Mouse (Mus musculus) forebrain, embryonic 10.5 days (tissue): ENCODE measurements around the gene Dip2b. TPM values are rescaled to one million over a fixed set of nuclear protein-coding genes. Genes with fewer than 3 reads are reported as not detected.

Source experiments
- DNase-seq: peaks from one replicate; pipeline ENCODE4 v3.0.0-alpha.2; 2017; ENCODE audit warnings: low spot score; ENCODE audit errors: extremely low spot score
- H3K27ac ChIP-seq: fragments of 300-500 bp; sonication (generic); 2 replicates; pipeline ENCODE4 v1.5.1; 2016; ENCODE audit warnings: mild to moderate bottlenecking
- H3K27me3 ChIP-seq: fragments of 300-500 bp; sonication (generic); 2 replicates; pipeline ENCODE4 v1.6.1; 2016; ENCODE audit warnings: mild to moderate bottlenecking; ENCODE audit not compliant: poor library complexity, severe bottlenecking
- H3K36me3 ChIP-seq: fragments of 300-500 bp; sonication (generic); replicated peaks from 2 replicates; pipeline ENCODE4 v1.6.1; 2016; ENCODE audit warnings: mild to moderate bottlenecking, moderate library complexity
- H3K4me1 ChIP-seq: fragments of 300-500 bp; sonication (generic); 2 replicates; pipeline ENCODE4 v1.6.1; 2016
- H3K4me3 ChIP-seq: fragments of 300-500 bp; sonication (generic); 2 replicates; pipeline ENCODE4 v1.5.1; 2016; ENCODE audit warnings: mild to moderate bottlenecking, moderate library complexity
- H3K9me3 ChIP-seq: fragments of 300-500 bp; sonication (generic); 2 replicates; pipeline ENCODE4 v1.6.1; 2016; ENCODE audit warnings: mild to moderate bottlenecking, moderate library complexity
- WGBS: fragments of 180-500 bp; shearing (Covaris S2); methylation state at CpG from one replicate; pipeline ENCODE4 v1.1.7; 2016; 5-methylcytosine and 5-hydroxymethylcytosine counted together
- polyA plus RNA-seq: library from polyadenylated mRNA; unstranded; fragments of >200 nt; fragmentation: Nextera tagmentation; extraction: Ambion mirVana; gene quantifications from 2 replicates; pipeline ENCODE4 v1.2.1, GENCODE M21; 2016

Dip2b gene
- polyA plus RNA-seq, 1 experiment from 2014 or later, result 17.4 TPM

DNA sequence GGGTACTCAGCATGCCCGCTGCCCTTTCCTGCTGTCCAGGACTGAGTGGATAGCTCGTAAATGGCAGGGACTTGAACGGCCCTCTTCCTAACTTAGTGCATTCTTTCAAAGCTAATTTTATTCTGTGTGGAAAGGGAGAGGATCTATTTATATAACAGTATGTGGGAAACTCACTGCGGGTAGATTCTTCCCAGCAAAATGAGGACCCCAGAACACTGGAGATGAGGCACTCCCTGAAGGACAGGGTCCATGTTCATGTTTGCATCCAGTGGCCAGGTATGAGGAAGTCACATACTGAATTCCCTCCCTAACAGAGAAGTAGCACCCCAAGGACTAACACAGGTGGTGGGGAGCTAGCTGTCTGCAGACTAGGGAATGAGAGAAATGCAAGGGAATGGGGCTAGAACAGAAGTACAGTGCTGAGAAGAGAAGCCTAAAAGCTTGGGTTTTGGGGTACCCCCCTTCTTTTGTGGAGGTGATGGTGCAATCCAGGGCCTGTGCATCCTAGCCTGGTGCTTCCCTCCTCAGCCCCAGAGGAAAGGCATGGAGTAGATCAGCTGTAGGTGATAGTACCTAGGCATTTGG, 164.1 kb downstream of the Dip2b start:
- peaks cover 93% of the 10 kb centered on the region for H3K36me3 ChIP-seq

DNA sequence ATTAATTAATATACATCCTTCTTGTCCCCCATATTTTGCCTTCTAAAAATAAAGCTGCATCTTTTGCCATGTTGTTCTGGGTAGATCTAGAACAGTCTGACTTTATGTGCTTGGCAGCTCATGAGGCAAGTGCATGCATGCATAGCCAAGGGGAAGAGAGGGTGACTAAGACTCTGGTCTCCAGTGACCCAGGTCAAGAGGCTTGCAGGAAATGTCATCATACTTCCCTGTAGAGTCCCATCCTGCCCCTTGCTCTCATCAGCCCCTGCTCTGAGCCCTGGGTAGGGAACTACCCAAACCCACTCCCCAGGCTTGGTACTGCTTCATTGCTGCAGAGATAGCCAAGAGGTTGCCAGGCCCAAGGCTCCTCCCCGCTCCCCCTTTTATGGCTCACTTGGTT, 166.1 kb downstream of the Dip2b start:
- Histone ChIP-seq H3K27me3 (no peaks in the 10 kb centered on the region), H3K4me3 (no peak overlapping the region), H3K36me3 (peaks cover 91% of the 10 kb centered on the region), H3K27ac (no peak overlapping the region), H3K4me1 (no peaks in the 10 kb centered on the region), H3K9me3 (no peaks in the 10 kb centered on the region)
- DNase-seq, result no peak
- WGBS, result 97% methylated on average over 1 of the region's 1 CpGs

More for the DNA sequence above, 164.1 kb downstream of the Dip2b start:
- 89% methylated on average over 4 of the region's 4 CpGs for WGBS
- DNase-seq, result no peak
- H3K4me3 ChIP-seq, result no peak overlapping the region
- H3K9me3 ChIP-seq, result no peaks in the 10 kb centered on the region
- H3K27ac ChIP-seq, result no peak overlapping the region
- H3K4me1 ChIP-seq, result no peaks in the 10 kb centered on the region
- H3K27me3 ChIP-seq, result no peaks in the 10 kb centered on the region

GRCm38 (mm10) chr15:100210013-100210412, 171.5 kb downstream of the Dip2b start:
- 95% methylated on average over 3 of the region's 3 CpGs for WGBS
- Histone ChIP-seq H3K4me1 (no peaks in the 10 kb centered on the region), H3K27me3 (no peaks in the 10 kb centered on the region), H3K36me3 (peaks cover 97% of the 10 kb centered on the region), H3K4me3 (no peak overlapping the region), H3K27ac (no peak overlapping the region), H3K9me3 (no peaks in the 10 kb centered on the region)
- DNase-seq, result no peak

GRCm38 (mm10) chr15:100213339-100213738, 174.9 kb downstream of the Dip2b start:
- 88% methylated on average over 2 of the region's 2 CpGs for WGBS
- DNase-seq, result no peak
- Histone ChIP-seq H3K4me3 (no peak overlapping the region), H3K27ac (no peak overlapping the region), H3K4me1 (no peaks in the 10 kb centered on the region), H3K27me3 (no peaks in the 10 kb centered on the region), H3K9me3 (no peaks in the 10 kb centered on the region), H3K36me3 (peaks cover 92% of the 10 kb centered on the region)

DNA sequence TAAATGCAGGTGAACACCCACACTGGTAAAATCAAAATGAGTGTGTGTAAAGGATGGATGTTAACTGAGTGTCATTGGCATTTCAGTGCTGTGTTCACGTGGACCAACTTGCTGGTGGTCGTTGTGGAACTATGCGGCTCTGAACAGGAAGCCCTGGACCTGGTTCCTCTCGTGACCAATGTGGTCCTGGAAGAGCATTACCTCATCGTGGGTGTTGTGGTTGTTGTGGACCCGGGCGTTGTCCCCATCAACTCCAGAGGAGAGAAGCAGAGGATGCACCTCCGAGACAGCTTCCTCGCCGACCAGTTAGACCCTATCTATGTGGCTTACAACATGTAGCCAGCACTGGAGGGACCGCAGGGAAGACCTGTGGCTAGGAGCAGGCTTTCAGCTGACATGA, 176.6 kb downstream of the Dip2b start:
- peaks cover 80% of the 10 kb centered on the region for H3K36me3 ChIP-seq
- no peak overlapping the region for H3K27ac ChIP-seq
- no peaks in the 10 kb centered on the region for H3K27me3 ChIP-seq
- DNase-seq, result no peak
- H3K9me3 ChIP-seq, result no peaks in the 10 kb centered on the region
- H3K4me3 ChIP-seq, result no peak overlapping the region
- 94% methylated on average over 11 of the region's 11 CpGs for WGBS
- H3K4me1 ChIP-seq, result no peaks in the 10 kb centered on the region

- H3K9me3 ChIP-seq, result no peaks in the 10 kb centered on the region
- H3K4me3 ChIP-seq, result no peak overlapping the region
- peaks cover 69% of the 10 kb centered on the region for H3K36me3 ChIP-seq
- no peak for DNase-seq
- no peak overlapping the region for H3K27ac ChIP-seq
- H3K4me1 ChIP-seq, result no peaks in the 10 kb centered on the region
- no peaks in the 10 kb centered on the region for H3K27me3 ChIP-seq
- 94% methylated on average over 9 of the region's 9 CpGs for WGBS
Measured at GRCm38 (mm10) chr15:100216173-100216572, 177.7 kb downstream of the Dip2b start.

GRCm38 (mm10) chr15:100218018-100218417, 179.6 kb downstream of the Dip2b start:
- H3K27me3 ChIP-seq, result no peaks in the 10 kb centered on the region
- DNase-seq, result no peak
- H3K4me3 ChIP-seq, result no peak overlapping the region
- peaks cover 56% of the 10 kb centered on the region for H3K36me3 ChIP-seq
- H3K27ac ChIP-seq, result no peak overlapping the region
- peaks cover 12% of the 10 kb centered on the region for H3K9me3 ChIP-seq
- 93% methylated on average over 3 of the region's 3 CpGs for WGBS
- no peaks in the 10 kb centered on the region for H3K4me1 ChIP-seq

- DNase-seq, result no peak
- WGBS, result 87% methylated on average over 1 of the region's 1 CpGs
Measured at GRCm38 (mm10) chr15:100219396-100219795, 180.9 kb downstream of the Dip2b start.

GRCm38 (mm10) chr15:100220916-100221315, 182.5 kb downstream of the Dip2b start:
- no peak overlapping the region for H3K27ac ChIP-seq
- no peak overlapping the region for H3K4me3 ChIP-seq
- H3K9me3 ChIP-seq, result peaks cover 22% of the 10 kb centered on the region
- no peaks in the 10 kb centered on the region for H3K4me1 ChIP-seq
- 95% methylated on average over 7 of the region's 7 CpGs for WGBS
- no peak for DNase-seq
- no peaks in the 10 kb centered on the region for H3K27me3 ChIP-seq
- H3K36me3 ChIP-seq, result peaks cover 57% of the 10 kb centered on the region

More at GRCm38 (mm10) chr15:100219396-100219795, 180.9 kb downstream of the Dip2b start:
- Histone ChIP-seq H3K9me3 (peaks cover 22% of the 10 kb centered on the region), H3K36me3 (peaks cover 57% of the 10 kb centered on the region), H3K4me1 (no peaks in the 10 kb centered on the region), H3K4me3 (no peak overlapping the region), H3K27ac (no peak overlapping the region), H3K27me3 (no peaks in the 10 kb centered on the region)

GRCm38 (mm10) chr15:100225381-100225780, 186.9 kb downstream of the Dip2b start:
- no peak for DNase-seq
- WGBS, result 98% methylated on average over 4 of the region's 4 CpGs
- Histone ChIP-seq H3K4me3 (no peak overlapping the region), H3K36me3 (peaks cover 35% of the 10 kb centered on the region), H3K4me1 (peaks cover 23% of the 10 kb centered on the region), H3K27me3 (no peaks in the 10 kb centered on the region), H3K27ac (no peak overlapping the region), H3K9me3 (peaks cover 22% of the 10 kb centered on the region)

DNA sequence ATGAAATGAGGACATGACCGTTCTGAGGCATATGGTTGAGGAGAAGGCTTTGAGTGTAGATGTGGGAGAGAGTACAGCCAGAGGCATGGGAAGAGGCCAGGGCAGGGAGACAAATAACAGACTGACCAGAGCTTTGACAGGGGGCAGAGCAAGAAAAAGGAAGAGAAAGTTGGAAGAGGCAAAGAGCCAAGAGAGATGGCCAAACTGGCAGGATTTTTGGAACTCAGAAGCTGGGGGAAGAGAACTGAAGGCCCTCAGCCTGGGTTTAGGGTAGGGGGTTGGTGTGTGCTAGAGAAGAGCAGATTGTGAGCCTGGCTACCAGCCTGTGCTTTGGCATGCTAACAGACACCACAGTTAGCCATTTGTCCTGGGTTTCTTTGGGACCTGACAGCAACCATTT, 187.4 kb downstream of the Dip2b start:
- no peak overlapping the region for H3K27ac ChIP-seq
- H3K27me3 ChIP-seq, result no peaks in the 10 kb centered on the region
- H3K36me3 ChIP-seq, result peaks cover 38% of the 10 kb centered on the region
- DNase-seq, result no peak
- H3K9me3 ChIP-seq, result peaks cover 22% of the 10 kb centered on the region
- H3K4me3 ChIP-seq, result no peak overlapping the region
- peaks cover 23% of the 10 kb centered on the region for H3K4me1 ChIP-seq
- 87% methylated on average over 1 of the region's 1 CpGs for WGBS

DNA sequence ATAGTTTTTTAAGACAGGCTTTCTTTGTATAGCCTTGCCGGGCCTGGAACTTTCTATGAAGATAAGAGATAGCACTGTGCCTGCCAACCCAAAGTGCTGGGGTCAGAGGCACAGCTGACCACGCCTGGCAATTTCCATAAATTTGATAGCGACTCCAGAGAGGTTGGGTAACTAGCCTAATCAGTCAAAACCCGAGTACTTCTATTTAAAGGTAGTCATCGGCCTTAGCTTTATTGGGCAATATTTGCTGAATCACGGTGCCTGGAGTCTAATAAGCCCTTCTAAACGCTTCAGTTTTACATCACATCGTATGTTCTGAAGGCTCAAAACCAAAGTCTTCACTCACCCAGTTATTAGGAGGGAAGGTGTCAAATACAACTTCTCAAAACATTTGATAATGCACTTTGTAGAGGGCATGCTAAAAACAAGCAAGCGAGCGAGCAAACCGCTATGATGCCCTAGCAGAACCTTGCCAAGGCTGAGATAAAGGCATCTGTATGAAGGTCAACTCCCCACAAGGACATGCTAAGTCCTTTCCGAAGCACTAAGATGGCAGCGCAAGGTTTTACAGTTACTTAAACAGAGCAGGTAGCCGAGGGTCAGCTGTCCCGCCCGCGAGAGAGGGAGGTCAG, 188.7 kb downstream of the Dip2b start:
- WGBS, result 10% methylated on average over 17 of the region's 17 CpGs
- Histone ChIP-seq H3K9me3 (peaks cover 19% of the 10 kb centered on the region), H3K27ac (peak overlapping the region; percentile 100), H3K4me1 (peaks cover 23% of the 10 kb centered on the region), H3K36me3 (peaks cover 46% of the 10 kb centered on the region), H3K4me3 (peak overlapping the region; percentile 86), H3K27me3 (no peaks in the 10 kb centered on the region)
- no peak for DNase-seq

DNA sequence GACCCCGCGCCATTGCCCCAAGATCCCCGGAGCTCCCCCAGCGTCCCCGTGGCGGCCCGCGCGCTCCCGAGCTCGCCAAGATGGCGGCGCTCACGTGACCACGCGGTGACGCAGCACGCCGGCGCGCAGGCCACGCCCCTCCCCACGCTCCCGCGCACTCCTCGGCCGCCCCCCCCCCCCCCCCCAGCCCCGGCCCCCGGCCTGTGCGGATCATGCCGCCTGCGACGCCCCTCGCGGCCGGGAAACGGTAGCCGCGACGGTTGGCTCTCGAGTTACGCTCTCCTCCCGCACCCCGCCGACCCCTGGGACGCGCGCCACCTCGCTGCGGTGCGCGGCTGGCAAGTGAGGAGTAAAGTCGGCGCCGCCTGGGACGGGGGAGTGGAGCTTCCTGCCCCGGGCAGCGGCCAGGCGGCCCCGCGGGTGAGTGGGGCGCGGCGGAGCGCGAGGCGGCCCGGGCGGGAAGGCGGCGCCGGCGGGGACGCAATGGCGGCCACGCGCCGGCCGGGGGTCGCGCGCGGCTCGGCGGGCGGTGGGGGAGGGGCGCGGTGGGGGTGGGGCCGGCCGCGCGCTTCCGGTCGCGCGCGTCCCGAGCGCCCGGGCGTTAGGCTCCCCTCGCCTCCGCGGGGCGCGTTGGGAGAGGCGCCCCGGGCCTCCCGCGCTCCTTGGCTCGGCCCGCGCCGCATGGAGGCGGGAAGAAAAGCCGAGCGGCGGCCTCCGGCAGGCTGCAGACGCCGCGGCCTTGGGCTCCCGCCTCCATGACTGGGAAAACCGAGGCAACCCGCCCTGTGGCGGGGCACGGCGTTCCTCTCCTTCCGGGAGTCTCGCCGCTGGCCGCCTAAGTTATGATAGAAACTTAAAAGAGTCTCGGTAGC, 189.4 kb downstream of the Dip2b start, which contains the start of gene Atf1:
Gene Atf1 (plus strand): TSS at position 157 of the 872 bp plus-strand sequence.
- peaks cover 49% of the 10 kb centered on the region for H3K36me3 ChIP-seq
- peak; percentile 90 for DNase-seq
- peaks cover 23% of the 10 kb centered on the region for H3K4me1 ChIP-seq
- 2% methylated on average over 112 of the region's 133 CpGs for WGBS
- peak within 1 kb of the TSS; percentile 86 for H3K4me3 ChIP-seq
- H3K9me3 ChIP-seq, result peaks cover 11% of the 10 kb centered on the region
- no peaks in the 10 kb centered on the region for H3K27me3 ChIP-seq
- peak within 1 kb of the TSS; percentile 100 for H3K27ac ChIP-seq
